Mouse (Mus musculus): Measurements from ENCODE around the gene Fam213b. TPM values are rescaled to one million over a fixed set of nuclear protein-coding genes. Genes with fewer than 3 reads are reported as not detected.

Fam213b gene
- polyA plus RNA-seq, 1 experiment from 2014 or later, result 52.1 TPM

DNA sequence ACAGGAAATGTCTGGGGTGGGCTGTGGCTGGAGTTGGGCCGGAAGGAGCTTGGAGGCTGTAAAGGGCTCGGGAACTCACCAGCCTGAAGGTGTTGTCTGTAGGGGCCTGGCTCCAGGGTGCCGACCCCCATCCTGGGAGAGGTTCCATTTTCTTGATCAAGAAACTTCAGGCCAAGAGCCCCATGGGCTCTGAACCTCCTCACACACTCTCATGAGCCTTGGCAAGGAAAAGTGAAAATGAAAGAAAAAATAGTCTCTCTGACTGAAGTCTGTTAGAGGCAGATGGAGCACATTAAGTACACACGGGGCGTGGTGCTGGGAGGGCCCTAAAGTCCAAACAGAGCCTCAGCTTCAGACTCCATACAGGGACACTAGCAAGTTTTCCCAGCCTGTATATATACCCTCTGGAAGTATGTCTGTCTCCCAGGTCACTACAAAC is 29.0 kb upstream of the Fam213b start:
- H3K27ac ChIP-seq (replicated peaks; ENCODE audit: low read depth, low read length), result no peak overlapping the region
- H3K36me3 ChIP-seq (ENCODE audit: control insufficient read depth, insufficient read depth, low read length), result no peaks in the 10 kb centered on the region
- no peaks in the 10 kb centered on the region for H3K9me3 ChIP-seq (ENCODE audit: control insufficient read depth, low read length)
- H3K27me3 ChIP-seq (ENCODE audit: control insufficient read depth, insufficient read depth, low read length), result no peaks in the 10 kb centered on the region
- 75% methylated on average over 5 of the region's 5 CpGs for WGBS
- DNase-seq (no peak), ATAC-seq (ENCODE audit: low FRiP score, low TSS enrichment) (no peak)
- no peak overlapping the region for H3K4me3 ChIP-seq (replicated peaks; ENCODE audit: low read depth, low read length)
- no peak overlapping the region for H3K9ac ChIP-seq (replicated peaks; ENCODE audit: low read length)
- no peaks in the 10 kb centered on the region for H3K4me1 ChIP-seq (ENCODE audit: control insufficient read depth, insufficient read depth, low read length)
- H3K4me2 ChIP-seq (ENCODE audit: low read length), result no peak overlapping the region

DNA sequence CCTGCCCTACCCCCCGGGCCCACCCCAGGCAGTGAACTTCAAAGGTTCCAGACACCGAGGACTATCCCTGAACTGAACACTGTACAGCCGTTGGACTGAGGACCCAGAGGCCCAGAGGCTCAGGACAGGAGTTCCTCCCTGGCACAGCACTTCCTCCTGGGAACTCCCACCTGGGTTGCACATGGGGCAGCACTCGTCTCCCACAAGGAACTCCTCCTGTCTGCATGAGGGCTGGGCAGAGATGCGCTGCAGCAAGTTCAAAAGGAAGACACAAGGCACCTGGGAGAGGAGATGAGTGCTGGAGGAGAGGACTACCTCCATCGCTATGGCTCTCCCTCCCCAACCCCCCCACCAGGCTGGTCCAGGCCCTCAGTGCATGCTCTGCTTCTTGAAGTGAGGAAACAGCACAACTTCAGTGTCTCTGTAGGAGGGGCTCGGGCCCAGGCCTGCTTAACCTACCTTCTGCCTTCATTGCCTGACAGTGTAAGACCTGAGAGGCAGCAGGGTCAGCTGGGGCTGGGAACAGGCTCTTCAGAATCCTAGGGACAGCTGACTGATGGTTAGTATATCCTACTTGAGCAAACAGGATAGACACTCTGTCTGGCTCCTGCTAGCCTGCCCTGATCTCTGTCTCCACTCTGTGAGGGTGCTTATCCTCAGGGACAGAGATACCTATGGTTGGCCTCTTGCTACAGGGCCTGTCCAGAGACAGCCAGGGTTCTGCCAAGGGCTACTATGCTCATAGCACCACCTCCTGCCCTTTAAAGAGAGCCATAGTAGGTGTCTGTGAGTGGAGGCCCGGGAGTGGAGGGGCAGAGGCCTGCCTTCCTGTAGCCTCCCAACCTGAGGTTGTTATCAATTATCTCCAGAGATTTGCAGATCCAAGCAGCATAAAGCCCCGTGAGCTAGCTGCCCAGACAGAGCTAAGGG is 28.3 kb upstream of the Fam213b start:
- H3K4me2 ChIP-seq (ENCODE audit: low read length), result no peak overlapping the region
- DNase-seq (no peak), ATAC-seq (ENCODE audit: low FRiP score, low TSS enrichment) (no peak)
- H3K36me3 ChIP-seq (ENCODE audit: control insufficient read depth, insufficient read depth, low read length), result no peaks in the 10 kb centered on the region
- no peaks in the 10 kb centered on the region for H3K27me3 ChIP-seq (ENCODE audit: control insufficient read depth, insufficient read depth, low read length)
- H3K9ac ChIP-seq (replicated peaks; ENCODE audit: low read length), result no peak overlapping the region
- no peaks in the 10 kb centered on the region for H3K4me1 ChIP-seq (ENCODE audit: control insufficient read depth, insufficient read depth, low read length)
- H3K27ac ChIP-seq (replicated peaks; ENCODE audit: low read depth, low read length), result no peak overlapping the region
- H3K9me3 ChIP-seq (ENCODE audit: control insufficient read depth, low read length), result no peaks in the 10 kb centered on the region
- WGBS, result 77% methylated on average over 9 of the region's 9 CpGs
- no peak overlapping the region for H3K4me3 ChIP-seq (replicated peaks; ENCODE audit: low read depth, low read length)

DNA sequence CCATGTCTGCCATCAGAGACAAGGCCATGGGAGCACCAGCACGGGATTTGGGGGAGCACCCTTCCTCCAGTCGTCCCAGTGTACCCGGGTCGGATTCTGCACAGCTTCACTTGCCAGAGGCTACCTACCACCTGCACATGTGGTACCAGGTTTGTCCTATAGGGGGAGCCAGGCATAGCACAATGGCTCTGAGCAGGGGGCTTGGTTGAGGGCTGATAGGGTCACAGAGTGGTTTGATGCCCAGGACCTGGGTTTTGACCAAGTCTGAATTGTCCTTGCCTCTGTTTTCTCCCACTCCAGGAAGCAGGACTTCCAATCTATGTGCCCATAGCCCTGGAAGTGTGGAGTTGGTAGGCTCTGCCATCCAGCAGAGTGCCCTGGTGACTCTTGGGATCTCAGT is 26.5 kb upstream of the Fam213b start:
- Histone ChIP-seq H3K9ac (replicated peaks; ENCODE audit: low read length) (no peak overlapping the region), H3K27me3 (ENCODE audit: control insufficient read depth, insufficient read depth, low read length) (no peaks in the 10 kb centered on the region), H3K4me2 (ENCODE audit: low read length) (no peak overlapping the region), H3K4me1 (ENCODE audit: control insufficient read depth, insufficient read depth, low read length) (no peaks in the 10 kb centered on the region), H3K9me3 (ENCODE audit: control insufficient read depth, low read length) (no peaks in the 10 kb centered on the region), H3K27ac (replicated peaks; ENCODE audit: low read depth, low read length) (no peak overlapping the region), H3K4me3 (replicated peaks; ENCODE audit: low read depth, low read length) (no peak overlapping the region), H3K36me3 (ENCODE audit: control insufficient read depth, insufficient read depth, low read length) (no peaks in the 10 kb centered on the region)
- ATAC-seq (ENCODE audit: low FRiP score, low TSS enrichment) (no peak), DNase-seq (no peak)
- WGBS, result 55% methylated on average over 4 of the region's 4 CpGs

DNA sequence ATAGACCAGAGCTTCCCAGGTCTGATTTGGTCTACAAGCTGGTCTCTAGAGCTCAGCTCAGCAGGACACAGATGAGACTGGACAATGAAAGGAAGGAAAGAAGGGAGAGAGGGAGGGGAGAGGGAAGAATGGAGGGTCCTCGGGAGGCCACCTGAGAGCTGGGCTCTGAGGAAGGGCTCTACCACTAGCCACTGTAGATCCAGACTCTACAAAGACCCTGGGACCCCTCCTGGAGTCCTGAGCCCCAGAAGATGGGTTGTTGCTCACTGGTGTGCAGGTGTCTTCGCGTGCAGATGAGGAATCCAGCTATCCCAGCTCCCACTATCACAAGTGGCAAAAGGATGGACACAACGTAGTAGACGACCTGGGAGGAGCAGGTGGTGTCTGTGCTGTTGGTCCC is 24.0 kb upstream of the Fam213b start:
- no peak for DNase-seq
- ATAC-seq (ENCODE audit: low FRiP score, low TSS enrichment), result no peak
- Histone ChIP-seq H3K9ac (replicated peaks; ENCODE audit: low read length) (no peak overlapping the region), H3K27me3 (ENCODE audit: control insufficient read depth, insufficient read depth, low read length) (no peaks in the 10 kb centered on the region), H3K27ac (replicated peaks; ENCODE audit: low read depth, low read length) (no peak overlapping the region), H3K4me1 (ENCODE audit: control insufficient read depth, insufficient read depth, low read length) (no peaks in the 10 kb centered on the region), H3K4me3 (replicated peaks; ENCODE audit: low read depth, low read length) (no peak overlapping the region), H3K36me3 (ENCODE audit: control insufficient read depth, insufficient read depth, low read length) (no peaks in the 10 kb centered on the region), H3K9me3 (ENCODE audit: control insufficient read depth, low read length) (no peaks in the 10 kb centered on the region), H3K4me2 (ENCODE audit: low read length) (no peak overlapping the region)
- WGBS, result 88% methylated on average over 5 of the region's 5 CpGs

DNA sequence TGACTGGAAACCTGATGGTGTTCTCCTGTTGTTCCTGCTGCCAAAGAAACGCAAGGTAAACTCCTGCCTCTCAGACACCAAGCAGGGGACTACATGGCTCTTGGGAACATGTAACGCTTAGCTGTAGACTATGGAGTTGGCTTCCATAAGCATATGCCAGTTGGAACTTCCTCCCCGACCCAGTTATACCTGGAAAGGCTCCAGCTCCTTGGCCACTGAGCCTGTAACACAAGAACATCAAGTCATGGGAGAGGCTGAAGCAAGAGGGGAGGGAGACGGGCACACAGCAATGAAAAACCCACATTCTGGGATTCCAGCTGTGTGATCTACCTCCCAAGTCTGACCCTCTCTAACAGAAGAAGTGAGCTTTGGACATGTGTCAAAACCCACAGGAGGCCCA is 23.4 kb upstream of the Fam213b start:
- H3K4me3 ChIP-seq (replicated peaks; ENCODE audit: low read depth, low read length), result no peak overlapping the region
- H3K27me3 ChIP-seq (ENCODE audit: control insufficient read depth, insufficient read depth, low read length), result no peaks in the 10 kb centered on the region
- H3K9ac ChIP-seq (replicated peaks; ENCODE audit: low read length), result no peak overlapping the region
- DNase-seq, result no peak
- no peak overlapping the region for H3K27ac ChIP-seq (replicated peaks; ENCODE audit: low read depth, low read length)
- ATAC-seq (ENCODE audit: low FRiP score, low TSS enrichment), result no peak
- H3K4me2 ChIP-seq (ENCODE audit: low read length), result no peak overlapping the region
- no peaks in the 10 kb centered on the region for H3K36me3 ChIP-seq (ENCODE audit: control insufficient read depth, insufficient read depth, low read length)
- H3K9me3 ChIP-seq (ENCODE audit: control insufficient read depth, low read length), result no peaks in the 10 kb centered on the region
- 86% methylated on average over 4 of the region's 4 CpGs for WGBS
- H3K4me1 ChIP-seq (ENCODE audit: control insufficient read depth, insufficient read depth, low read length), result no peaks in the 10 kb centered on the region

DNA sequence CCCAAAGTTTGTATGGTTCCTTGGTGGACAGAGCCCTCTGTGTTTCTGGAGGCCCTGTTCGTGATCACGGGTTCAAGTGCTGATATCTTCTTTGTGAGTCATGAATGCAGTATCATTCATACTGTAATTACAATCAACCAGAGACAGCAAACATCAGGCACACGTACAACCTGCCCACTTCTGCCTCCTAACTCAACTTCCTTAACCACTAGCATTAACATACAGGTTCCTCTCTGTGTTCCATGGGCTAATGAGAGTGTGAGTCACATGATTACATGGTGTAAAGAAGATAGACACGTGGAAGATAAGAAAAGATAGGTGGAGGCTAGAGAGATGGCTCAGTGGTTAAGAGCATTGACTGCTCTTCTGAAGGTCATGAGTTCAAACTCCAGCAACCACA is 17.7 kb upstream of the Fam213b start:
- ATAC-seq (ENCODE audit: low FRiP score, low TSS enrichment) (no peak), DNase-seq (no peak)
- no peaks in the 10 kb centered on the region for H3K36me3 ChIP-seq (ENCODE audit: control insufficient read depth, insufficient read depth, low read length)
- no peak overlapping the region for H3K4me2 ChIP-seq (ENCODE audit: low read length)
- no peak overlapping the region for H3K4me3 ChIP-seq (replicated peaks; ENCODE audit: low read depth, low read length)
- 89% methylated on average over 4 of the region's 4 CpGs for WGBS
- no peak overlapping the region for H3K9ac ChIP-seq (replicated peaks; ENCODE audit: low read length)
- H3K4me1 ChIP-seq (ENCODE audit: control insufficient read depth, insufficient read depth, low read length), result no peaks in the 10 kb centered on the region
- no peak overlapping the region for H3K27ac ChIP-seq (replicated peaks; ENCODE audit: low read depth, low read length)
- H3K27me3 ChIP-seq (ENCODE audit: control insufficient read depth, insufficient read depth, low read length), result no peaks in the 10 kb centered on the region
- H3K9me3 ChIP-seq (ENCODE audit: control insufficient read depth, low read length), result no peaks in the 10 kb centered on the region

DNA sequence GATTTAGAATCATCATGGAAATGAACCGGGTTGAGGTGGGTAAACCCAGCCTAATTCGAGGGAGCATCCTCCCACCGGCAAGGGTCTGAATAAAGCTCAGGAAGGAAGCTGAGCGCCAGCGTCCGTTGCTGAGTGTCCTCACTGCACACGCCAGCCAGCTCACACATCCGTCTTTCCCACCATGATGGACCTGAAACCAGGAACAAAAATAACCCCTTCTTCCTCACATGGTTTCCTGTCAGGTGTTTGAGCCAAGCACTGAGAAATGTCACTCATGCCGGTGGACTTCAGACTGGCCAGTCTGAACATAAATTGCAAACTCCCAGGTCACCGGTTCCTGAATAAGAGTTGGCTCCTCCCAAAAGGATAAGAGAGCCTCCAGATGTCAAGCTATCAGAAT is 16.4 kb upstream of the Fam213b start:
- 84% methylated on average over 10 of the region's 10 CpGs for WGBS
- Histone ChIP-seq H3K36me3 (ENCODE audit: control insufficient read depth, insufficient read depth, low read length) (no peaks in the 10 kb centered on the region), H3K4me1 (ENCODE audit: control insufficient read depth, insufficient read depth, low read length) (no peaks in the 10 kb centered on the region), H3K4me3 (replicated peaks; ENCODE audit: low read depth, low read length) (no peak overlapping the region), H3K27ac (replicated peaks; ENCODE audit: low read depth, low read length) (no peak overlapping the region), H3K4me2 (ENCODE audit: low read length) (no peak overlapping the region), H3K9ac (replicated peaks; ENCODE audit: low read length) (no peak overlapping the region), H3K27me3 (ENCODE audit: control insufficient read depth, insufficient read depth, low read length) (no peaks in the 10 kb centered on the region), H3K9me3 (ENCODE audit: control insufficient read depth, low read length) (no peaks in the 10 kb centered on the region)
- DNase-seq (no peak), ATAC-seq (ENCODE audit: low FRiP score, low TSS enrichment) (no peak)

DNA sequence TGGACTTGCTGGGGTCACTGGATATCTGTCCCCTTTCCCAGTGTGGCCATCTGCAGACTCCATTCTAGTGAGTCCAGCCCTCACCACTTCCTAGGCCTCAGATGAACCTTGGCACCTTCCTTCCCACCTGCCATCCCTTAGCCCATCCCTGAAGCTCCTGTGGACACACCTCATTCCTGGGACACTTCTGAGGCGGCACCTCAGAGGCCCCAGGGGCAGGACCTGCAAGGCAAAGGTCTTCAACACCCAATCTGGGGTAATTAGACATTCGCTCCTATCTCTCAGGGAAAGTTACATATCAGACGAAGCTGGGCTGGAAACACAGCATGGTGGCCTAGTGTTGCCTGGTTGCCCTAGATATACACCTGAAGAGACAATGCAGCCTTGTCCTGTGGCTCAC is 15.8 kb upstream of the Fam213b start:
- WGBS, result 82% methylated on average over 3 of the region's 3 CpGs
- no peak overlapping the region for H3K4me3 ChIP-seq (replicated peaks; ENCODE audit: low read depth, low read length)
- ATAC-seq (ENCODE audit: low FRiP score, low TSS enrichment), result no peak
- DNase-seq, result no peak
- H3K27ac ChIP-seq (replicated peaks; ENCODE audit: low read depth, low read length), result no peak overlapping the region
- no peaks in the 10 kb centered on the region for H3K9me3 ChIP-seq (ENCODE audit: control insufficient read depth, low read length)
- H3K9ac ChIP-seq (replicated peaks; ENCODE audit: low read length), result no peak overlapping the region
- no peak overlapping the region for H3K4me2 ChIP-seq (ENCODE audit: low read length)
- no peaks in the 10 kb centered on the region for H3K36me3 ChIP-seq (ENCODE audit: control insufficient read depth, insufficient read depth, low read length)
- no peaks in the 10 kb centered on the region for H3K27me3 ChIP-seq (ENCODE audit: control insufficient read depth, insufficient read depth, low read length)
- no peaks in the 10 kb centered on the region for H3K4me1 ChIP-seq (ENCODE audit: control insufficient read depth, insufficient read depth, low read length)

DNA sequence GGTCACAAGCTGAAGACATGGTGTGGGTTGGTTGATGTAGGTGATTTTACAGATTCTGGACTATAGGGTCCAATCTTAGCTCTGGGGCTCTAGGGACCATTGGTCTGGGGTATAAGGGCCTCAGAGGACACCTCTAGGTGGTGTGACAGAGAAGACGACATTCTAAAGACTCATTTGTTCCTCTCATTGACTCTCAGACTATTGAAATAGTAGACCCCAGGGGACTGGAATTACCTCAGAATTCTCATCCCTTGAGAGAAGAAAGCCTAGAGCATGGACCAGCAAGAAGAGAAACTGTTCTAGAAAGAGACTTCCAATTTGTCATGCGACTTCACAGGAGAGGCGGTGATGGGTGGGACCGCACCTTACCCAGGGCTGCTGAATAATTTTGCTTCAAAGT is 15.3 kb upstream of the Fam213b start:
- Histone ChIP-seq H3K36me3 (ENCODE audit: control insufficient read depth, insufficient read depth, low read length) (no peaks in the 10 kb centered on the region), H3K27me3 (ENCODE audit: control insufficient read depth, insufficient read depth, low read length) (no peaks in the 10 kb centered on the region), H3K27ac (replicated peaks; ENCODE audit: low read depth, low read length) (no peak overlapping the region), H3K4me3 (replicated peaks; ENCODE audit: low read depth, low read length) (no peak overlapping the region), H3K4me2 (ENCODE audit: low read length) (no peak overlapping the region), H3K4me1 (ENCODE audit: control insufficient read depth, insufficient read depth, low read length) (no peaks in the 10 kb centered on the region), H3K9ac (replicated peaks; ENCODE audit: low read length) (no peak overlapping the region), H3K9me3 (ENCODE audit: control insufficient read depth, low read length) (no peaks in the 10 kb centered on the region)
- DNase-seq (no peak), ATAC-seq (ENCODE audit: low FRiP score, low TSS enrichment) (no peak)
- WGBS, result 95% methylated on average over 4 of the region's 4 CpGs
